Mouse (Mus musculus): ENCODE data around the gene Atp6v1g1. TPM values are rescaled to one million over a fixed set of nuclear protein-coding genes. Genes with fewer than 3 reads are reported as not detected.

Atp6v1g1 gene
- polyA plus RNA-seq, 1 experiment: 192 TPM

- H3K9ac ChIP-seq (ENCODE audit: low read depth, poor library complexity, severe bottlenecking): no peak overlapping the region
- H3K36me3 ChIP-seq (ENCODE audit: control insufficient read depth, insufficient read depth, low read length, poor library complexity, severe bottlenecking): no peaks in the 10 kb centered on the region
- H3K4me1 ChIP-seq (ENCODE audit: control insufficient read depth, insufficient read depth, low read length): no peaks in the 10 kb centered on the region
- peaks cover 17% of the 10 kb centered on the region for H3K9me3 ChIP-seq (replicated peaks; ENCODE audit: control insufficient read depth, insufficient read depth, low read length, poor library complexity, severe bottlenecking)
- H3K4me3 ChIP-seq (ENCODE audit: low read depth, low read length): no peak overlapping the region
- TF ChIP-seq POLR2A (IDR thresholded peaks at IDR 0.05; ENCODE audit: insufficient read depth, low read length) (no peak), EP300 (IDR thresholded peaks at IDR 0.05; ENCODE audit: insufficient read depth, low read depth, low read length) (no peak), CTCF (IDR thresholded peaks at IDR 0.05; ENCODE audit: low read depth, low read length) (no peak)
- H3K27me3 ChIP-seq (ENCODE audit: control insufficient read depth, insufficient read depth, low read length, poor library complexity, severe bottlenecking): no peaks in the 10 kb centered on the region
- H3K27ac ChIP-seq (ENCODE audit: insufficient read depth, low read length): no peak overlapping the region
Measured at GRCm38 (mm10) chr4:63572621-63573020, 28.0 kb downstream of the Atp6v1g1 start.

- Histone ChIP-seq H3K36me3 (ENCODE audit: control insufficient read depth, insufficient read depth, low read length, poor library complexity, severe bottlenecking) (no peaks in the 10 kb centered on the region), H3K9me3 (replicated peaks; ENCODE audit: control insufficient read depth, insufficient read depth, low read length, poor library complexity, severe bottlenecking) (peaks cover 21% of the 10 kb centered on the region), H3K27me3 (ENCODE audit: control insufficient read depth, insufficient read depth, low read length, poor library complexity, severe bottlenecking) (no peaks in the 10 kb centered on the region), H3K9ac (ENCODE audit: low read depth, poor library complexity, severe bottlenecking) (no peak overlapping the region), H3K27ac (ENCODE audit: insufficient read depth, low read length) (no peak overlapping the region), H3K4me1 (ENCODE audit: control insufficient read depth, insufficient read depth, low read length) (no peaks in the 10 kb centered on the region), H3K4me3 (ENCODE audit: low read depth, low read length) (no peak overlapping the region)
- TF ChIP-seq CTCF (IDR thresholded peaks at IDR 0.05; ENCODE audit: low read depth, low read length): no peak
- no peak for TF ChIP-seq EP300 (IDR thresholded peaks at IDR 0.05; ENCODE audit: insufficient read depth, low read depth, low read length)
- TF ChIP-seq POLR2A (IDR thresholded peaks at IDR 0.05; ENCODE audit: insufficient read depth, low read length): no peak
Measured at GRCm38 (mm10) chr4:63579649-63580048, 35.1 kb downstream of the Atp6v1g1 start.

- no peaks in the 10 kb centered on the region for H3K36me3 ChIP-seq (ENCODE audit: control insufficient read depth, insufficient read depth, low read length, poor library complexity, severe bottlenecking)
- no peak for TF ChIP-seq POLR2A (IDR thresholded peaks at IDR 0.05; ENCODE audit: insufficient read depth, low read length)
- TF ChIP-seq CTCF (IDR thresholded peaks at IDR 0.05; ENCODE audit: low read depth, low read length): no peak
- no peak for TF ChIP-seq EP300 (IDR thresholded peaks at IDR 0.05; ENCODE audit: insufficient read depth, low read depth, low read length)
- H3K4me1 ChIP-seq (ENCODE audit: control insufficient read depth, insufficient read depth, low read length): no peaks in the 10 kb centered on the region
- H3K9me3 ChIP-seq (replicated peaks; ENCODE audit: control insufficient read depth, insufficient read depth, low read length, poor library complexity, severe bottlenecking): peaks cover 21% of the 10 kb centered on the region
- no peak overlapping the region for H3K27ac ChIP-seq (ENCODE audit: insufficient read depth, low read length)
- H3K4me3 ChIP-seq (ENCODE audit: low read depth, low read length): no peak overlapping the region
- no peaks in the 10 kb centered on the region for H3K27me3 ChIP-seq (ENCODE audit: control insufficient read depth, insufficient read depth, low read length, poor library complexity, severe bottlenecking)
- no peak overlapping the region for H3K9ac ChIP-seq (ENCODE audit: low read depth, poor library complexity, severe bottlenecking)
Measured at GRCm38 (mm10) chr4:63580078-63580477, 35.5 kb downstream of the Atp6v1g1 start.

GRCm38 (mm10) chr4:63582580-63582979, 38.0 kb downstream of the Atp6v1g1 start:
- Histone ChIP-seq H3K27me3 (ENCODE audit: control insufficient read depth, insufficient read depth, low read length, poor library complexity, severe bottlenecking) (no peaks in the 10 kb centered on the region), H3K36me3 (ENCODE audit: control insufficient read depth, insufficient read depth, low read length, poor library complexity, severe bottlenecking) (no peaks in the 10 kb centered on the region), H3K9ac (ENCODE audit: low read depth, poor library complexity, severe bottlenecking) (no peak overlapping the region), H3K4me1 (ENCODE audit: control insufficient read depth, insufficient read depth, low read length) (no peaks in the 10 kb centered on the region), H3K9me3 (replicated peaks; ENCODE audit: control insufficient read depth, insufficient read depth, low read length, poor library complexity, severe bottlenecking) (peaks cover 15% of the 10 kb centered on the region), H3K27ac (ENCODE audit: insufficient read depth, low read length) (no peak overlapping the region), H3K4me3 (ENCODE audit: low read depth, low read length) (no peak overlapping the region)
- TF ChIP-seq POLR2A (IDR thresholded peaks at IDR 0.05; ENCODE audit: insufficient read depth, low read length) (no peak), EP300 (IDR thresholded peaks at IDR 0.05; ENCODE audit: insufficient read depth, low read depth, low read length) (no peak), CTCF (IDR thresholded peaks at IDR 0.05; ENCODE audit: low read depth, low read length) (no peak)

- H3K27me3 ChIP-seq (ENCODE audit: control insufficient read depth, insufficient read depth, low read length, poor library complexity, severe bottlenecking): no peaks in the 10 kb centered on the region
Measured at GRCm38 (mm10) chr4:63585216-63585615, 40.6 kb downstream of the Atp6v1g1 start.

GRCm38 (mm10) chr4:63586240-63586639, 41.7 kb downstream of the Atp6v1g1 start:
- Histone ChIP-seq H3K27me3 (ENCODE audit: control insufficient read depth, insufficient read depth, low read length, poor library complexity, severe bottlenecking) (no peaks in the 10 kb centered on the region), H3K4me1 (ENCODE audit: control insufficient read depth, insufficient read depth, low read length) (no peaks in the 10 kb centered on the region), H3K9me3 (replicated peaks; ENCODE audit: control insufficient read depth, insufficient read depth, low read length, poor library complexity, severe bottlenecking) (no peaks in the 10 kb centered on the region), H3K27ac (ENCODE audit: insufficient read depth, low read length) (no peak overlapping the region), H3K36me3 (ENCODE audit: control insufficient read depth, insufficient read depth, low read length, poor library complexity, severe bottlenecking) (no peaks in the 10 kb centered on the region), H3K9ac (ENCODE audit: low read depth, poor library complexity, severe bottlenecking) (no peak overlapping the region), H3K4me3 (ENCODE audit: low read depth, low read length) (no peak overlapping the region)
- TF ChIP-seq EP300 (IDR thresholded peaks at IDR 0.05; ENCODE audit: insufficient read depth, low read depth, low read length): no peak
- TF ChIP-seq CTCF (IDR thresholded peaks at IDR 0.05; ENCODE audit: low read depth, low read length): no peak
- TF ChIP-seq POLR2A (IDR thresholded peaks at IDR 0.05; ENCODE audit: insufficient read depth, low read length): no peak

More at GRCm38 (mm10) chr4:63585216-63585615, 40.6 kb downstream of the Atp6v1g1 start:
- Histone ChIP-seq H3K9me3 (replicated peaks; ENCODE audit: control insufficient read depth, insufficient read depth, low read length, poor library complexity, severe bottlenecking) (no peaks in the 10 kb centered on the region), H3K9ac (ENCODE audit: low read depth, poor library complexity, severe bottlenecking) (no peak overlapping the region), H3K27ac (ENCODE audit: insufficient read depth, low read length) (no peak overlapping the region), H3K4me3 (ENCODE audit: low read depth, low read length) (no peak overlapping the region), H3K36me3 (ENCODE audit: control insufficient read depth, insufficient read depth, low read length, poor library complexity, severe bottlenecking) (no peaks in the 10 kb centered on the region), H3K4me1 (ENCODE audit: control insufficient read depth, insufficient read depth, low read length) (no peaks in the 10 kb centered on the region)
- TF ChIP-seq CTCF (IDR thresholded peaks at IDR 0.05; ENCODE audit: low read depth, low read length): no peak
